Mouse (Mus musculus) adrenal gland, adult 18-20 months (tissue): ENCODE results near the gene Trhr2. TPM values are rescaled to one million over a fixed set of nuclear protein-coding genes. Genes with fewer than 3 reads are reported as not detected.
A peak's percentile ranks its signal among the peaks of the same experiment; 100 is the strongest.

ENCODE experiments used
- DNase-seq, 2 experiments: peaks; one replicate each; pipeline ENCODE4 v3.0.0; 2021 to 2022; ENCODE audit warnings: low spot score in 2 of 2
- long read RNA-seq, 2 experiments: library from polyadenylated mRNA; stranded (forward); transcript quantifications; one replicate each; pipeline ENCODE4 v2.0.0; 2021
- total RNA-seq, 2 experiments: library from RNA; stranded (reverse); gene quantifications; 1 replicate in 1 of 2; 2 replicates in 1 of 2; pipeline ENCODE4 v1.2.3; 2021

Trhr2 gene
- not detected for total RNA-seq
- long read RNA-seq, experiment 1: 0 reads
- long read RNA-seq, experiment 2: 0 reads

GRCm38 (mm10) chr8:122360696-122361416 lies at the start of gene Trhr2:
Gene Trhr2 (minus strand): TSS chr8:122360746.
- DNase-seq: no peak

GRCm38 (mm10) chr8:122407678-122408077 lies 47.1 kb upstream of the Trhr2 start:
- DNase-seq: no peak

GRCm38 (mm10) chr8:122405146-122405805 lies 44.7 kb upstream of the Trhr2 start:
- DNase-seq: no peak

- DNase-seq: no peak
Measured at GRCm38 (mm10) chr8:122398186-122398585, 37.6 kb upstream of the Trhr2 start.

GRCm38 (mm10) chr8:122395291-122395690 lies 34.7 kb upstream of the Trhr2 start:
- DNase-seq: no peak

- DNase-seq: no peak
Measured at GRCm38 (mm10) chr8:122393717-122394116, 33.2 kb upstream of the Trhr2 start.

GRCm38 (mm10) chr8:122390758-122391157 lies 30.2 kb upstream of the Trhr2 start:
- no peak for DNase-seq

- DNase-seq: no peak
Measured at GRCm38 (mm10) chr8:122389357-122389756, 28.8 kb upstream of the Trhr2 start.

GRCm38 (mm10) chr8:122383039-122383438 lies 22.5 kb upstream of the Trhr2 start:
- no peak for DNase-seq

GRCm38 (mm10) chr8:122376365-122377231 lies 16.1 kb upstream of the Trhr2 start, which contains the start of gene Zc3h18:
Gene Zc3h18 (plus strand): TSS chr8:122376609.
- peak; percentile 99 to 100 for DNase-seq

GRCm38 (mm10) chr8:122375751-122376364 lies 15.3 kb upstream of the Trhr2 start:
- DNase-seq: no peak

- no peak for DNase-seq
Measured at GRCm38 (mm10) chr8:122375320-122375719, 14.8 kb upstream of the Trhr2 start.

- DNase-seq: no peak
Measured at GRCm38 (mm10) chr8:122371706-122372105, 11.2 kb upstream of the Trhr2 start.

GRCm38 (mm10) chr8:122369665-122370064 lies 9.1 kb upstream of the Trhr2 start:
- DNase-seq: peak; percentile 52 to 62

GRCm38 (mm10) chr8:122368494-122368893 lies 7.9 kb upstream of the Trhr2 start:
- DNase-seq: no peak

- DNase-seq: no peak
Measured at GRCm38 (mm10) chr8:122362967-122363366, 2.4 kb upstream of the Trhr2 start.

GRCm38 (mm10) chr8:122362271-122362670 lies 1.7 kb upstream of the Trhr2 start:
- DNase-seq: no peak

GRCm38 (mm10) chr8:122359111-122359775 lies 1.3 kb downstream of the Trhr2 start:
- no peak for DNase-seq

GRCm38 (mm10) chr8:122357641-122358040 lies 2.9 kb downstream of the Trhr2 start:
- DNase-seq: no peak

- no peak for DNase-seq
Measured at GRCm38 (mm10) chr8:122357202-122357601, 3.3 kb downstream of the Trhr2 start.
